Mouse (Mus musculus): ENCODE measurements around the gene Ddx5.

- TF ChIP-seq CTCF (IDR thresholded peaks at IDR 0.05; ENCODE audit: low read depth, low read length): no peak
- TF ChIP-seq POLR2AphosphoS5 (IDR thresholded peaks at IDR 0.05; ENCODE audit: insufficient replicate concordance, low read depth, low read length): peak; percentile 91; the same call in 1 of the 2 replicates
- no peak for TF ChIP-seq GATA1 (IDR thresholded peaks at IDR 0.05; ENCODE audit: borderline replicate concordance, low read length)
These were observed 9.4 kb downstream of the Ddx5 start, which contains the start of gene Polg2 for GRCm38 (mm10) chr11:106779388-106780088.

All from G1E (cell line).